Mouse (Mus musculus): Measurements from ENCODE around the gene Cxcr1.

GRCm38 (mm10) chr1:74227317-74227716, 32.9 kb upstream of the Cxcr1 start:
- no peak for TF ChIP-seq CTCF (IDR thresholded peaks at IDR 0.05; ENCODE audit: control insufficient read depth, insufficient read depth, insufficient replicate concordance, low read depth, low read length)
- TF ChIP-seq POLR2A (IDR thresholded peaks at IDR 0.05; ENCODE audit: control insufficient read depth, low read depth, low read length), result no peak
